Mouse (Mus musculus): ENCODE data around the gene Cyb561d2. TPM values are rescaled to one million over a fixed set of nuclear protein-coding genes. Genes with fewer than 3 reads are reported as not detected.
A peak's percentile ranks its signal among the peaks of the same experiment; 100 is the strongest.

Gene Cyb561d2
- polyA plus RNA-seq, 1 experiment, result 47.7 TPM

GRCm38 (mm10) chr9:107543299-107543698 is 1.3 kb upstream of the Cyb561d2 start:
- H3K4me3 ChIP-seq (ENCODE audit: low read depth, low read length), result no peak overlapping the region
- peaks cover 15% of the 10 kb centered on the region for H3K4me1 ChIP-seq (ENCODE audit: control insufficient read depth, insufficient read depth, insufficient read length, low read length)
- TF ChIP-seq POLR2A (IDR thresholded peaks at IDR 0.05; ENCODE audit: low read depth, low read length), result no peak
- no peak for TF ChIP-seq CTCF (IDR thresholded peaks at IDR 0.05; ENCODE audit: extremely low read depth, insufficient read length, insufficient replicate concordance, low read depth, low read length)
- no peaks in the 10 kb centered on the region for H3K27me3 ChIP-seq (ENCODE audit: control insufficient read depth, insufficient read depth, low read length)
- WGBS, result 85% methylated on average over 11 of the region's 11 CpGs
- H3K36me3 ChIP-seq (ENCODE audit: control insufficient read depth, insufficient read depth, low read length), result peaks cover 23% of the 10 kb centered on the region
- H3K27ac ChIP-seq (ENCODE audit: insufficient read depth, low read depth, low read length), result no peak overlapping the region

DNA sequence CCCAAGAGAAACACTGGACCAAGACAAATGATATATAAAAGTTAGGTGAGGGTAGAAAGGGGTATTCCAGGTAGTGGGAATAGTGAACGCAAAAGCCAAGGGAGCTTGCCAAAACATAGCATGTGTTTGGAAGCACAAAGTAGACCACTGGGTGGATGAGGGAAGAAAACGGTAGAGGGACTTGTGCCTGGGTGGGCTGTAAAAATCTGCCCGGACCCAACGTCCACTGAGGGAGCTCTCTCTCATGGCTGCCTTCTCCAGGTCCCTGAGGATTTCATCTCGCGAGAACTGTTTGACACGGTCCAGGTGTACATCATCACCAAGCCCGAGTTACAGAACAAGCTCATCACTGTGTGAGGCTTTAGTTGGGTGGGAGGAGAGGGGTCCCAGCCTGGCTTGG is 728 bp upstream of the Cyb561d2 start:
- peaks cover 15% of the 10 kb centered on the region for H3K4me1 ChIP-seq (ENCODE audit: control insufficient read depth, insufficient read depth, insufficient read length, low read length)
- no peak overlapping the region for H3K27ac ChIP-seq (ENCODE audit: insufficient read depth, low read depth, low read length)
- WGBS, result 45% methylated on average over 8 of the region's 8 CpGs
- no peaks in the 10 kb centered on the region for H3K27me3 ChIP-seq (ENCODE audit: control insufficient read depth, insufficient read depth, low read length)
- TF ChIP-seq POLR2A (IDR thresholded peaks at IDR 0.05; ENCODE audit: low read depth, low read length), result no peak
- TF ChIP-seq CTCF (IDR thresholded peaks at IDR 0.05; ENCODE audit: extremely low read depth, insufficient read length, insufficient replicate concordance, low read depth, low read length), result no peak
- H3K36me3 ChIP-seq (ENCODE audit: control insufficient read depth, insufficient read depth, low read length), result peaks cover 29% of the 10 kb centered on the region
- no peak overlapping the region for H3K4me3 ChIP-seq (ENCODE audit: low read depth, low read length)

- Histone ChIP-seq H3K27me3 (ENCODE audit: control insufficient read depth, insufficient read depth, low read length) (no peaks in the 10 kb centered on the region), H3K36me3 (ENCODE audit: control insufficient read depth, insufficient read depth, low read length) (peaks cover 31% of the 10 kb centered on the region), H3K27ac (ENCODE audit: insufficient read depth, low read depth, low read length) (no peak overlapping the region), H3K4me3 (ENCODE audit: low read depth, low read length) (peak overlapping the region; percentile 76), H3K4me1 (ENCODE audit: control insufficient read depth, insufficient read depth, insufficient read length, low read length) (peaks cover 12% of the 10 kb centered on the region)
- TF ChIP-seq POLR2A (IDR thresholded peaks at IDR 0.05; ENCODE audit: low read depth, low read length) (no peak), CTCF (IDR thresholded peaks at IDR 0.05; ENCODE audit: extremely low read depth, insufficient read length, insufficient replicate concordance, low read depth, low read length) (no peak)
- WGBS, result under 1% methylated on average over 11 of the region's 11 CpGs
Measured at GRCm38 (mm10) chr9:107542352-107542686, 326 bp upstream of the Cyb561d2 start.

DNA sequence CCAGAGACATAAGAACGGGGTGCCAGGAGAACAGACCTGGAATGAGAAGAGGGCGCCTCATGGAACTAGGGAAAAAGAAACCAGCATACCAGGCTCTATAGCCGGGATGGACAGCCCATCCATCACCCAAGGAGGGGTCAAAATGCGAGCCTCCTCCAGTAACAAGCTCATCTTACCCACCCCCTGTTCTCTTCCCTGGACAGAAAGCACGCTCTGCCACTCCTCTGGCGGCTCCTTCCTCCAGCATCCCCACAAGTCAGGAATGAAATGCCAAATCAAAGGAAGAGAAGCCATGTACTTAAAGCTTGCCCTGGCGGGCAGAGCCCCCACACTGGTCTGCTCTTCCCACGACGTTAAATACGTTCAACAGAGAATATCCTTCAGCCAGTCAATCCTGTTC is 988 bp downstream of the Cyb561d2 start:
- WGBS, result 35% methylated on average over 10 of the region's 10 CpGs
- peaks cover 31% of the 10 kb centered on the region for H3K36me3 ChIP-seq (ENCODE audit: control insufficient read depth, insufficient read depth, low read length)
- H3K4me1 ChIP-seq (ENCODE audit: control insufficient read depth, insufficient read depth, insufficient read length, low read length), result peaks cover 12% of the 10 kb centered on the region
- no peak overlapping the region for H3K4me3 ChIP-seq (ENCODE audit: low read depth, low read length)
- no peak overlapping the region for H3K27ac ChIP-seq (ENCODE audit: insufficient read depth, low read depth, low read length)
- no peaks in the 10 kb centered on the region for H3K27me3 ChIP-seq (ENCODE audit: control insufficient read depth, insufficient read depth, low read length)
- TF ChIP-seq CTCF (IDR thresholded peaks at IDR 0.05; ENCODE audit: extremely low read depth, insufficient read length, insufficient replicate concordance, low read depth, low read length) (no peak), POLR2A (IDR thresholded peaks at IDR 0.05; ENCODE audit: low read depth, low read length) (no peak)

GRCm38 (mm10) chr9:107540420-107540819 is 1.6 kb downstream of the Cyb561d2 start:
- Histone ChIP-seq H3K27me3 (ENCODE audit: control insufficient read depth, insufficient read depth, low read length) (no peaks in the 10 kb centered on the region), H3K4me1 (ENCODE audit: control insufficient read depth, insufficient read depth, insufficient read length, low read length) (peaks cover 15% of the 10 kb centered on the region), H3K36me3 (ENCODE audit: control insufficient read depth, insufficient read depth, low read length) (peaks cover 31% of the 10 kb centered on the region), H3K4me3 (ENCODE audit: low read depth, low read length) (no peak overlapping the region), H3K27ac (ENCODE audit: insufficient read depth, low read depth, low read length) (no peak overlapping the region)
- 68% methylated on average over 4 of the region's 4 CpGs for WGBS
- TF ChIP-seq POLR2A (IDR thresholded peaks at IDR 0.05; ENCODE audit: low read depth, low read length) (no peak), CTCF (IDR thresholded peaks at IDR 0.05; ENCODE audit: extremely low read depth, insufficient read length, insufficient replicate concordance, low read depth, low read length) (no peak)

- WGBS, result 93% methylated on average over 8 of the region's 8 CpGs
- Histone ChIP-seq H3K36me3 (ENCODE audit: control insufficient read depth, insufficient read depth, low read length) (peaks cover 31% of the 10 kb centered on the region), H3K4me1 (ENCODE audit: control insufficient read depth, insufficient read depth, insufficient read length, low read length) (peaks cover 15% of the 10 kb centered on the region), H3K27me3 (ENCODE audit: control insufficient read depth, insufficient read depth, low read length) (no peaks in the 10 kb centered on the region), H3K27ac (ENCODE audit: insufficient read depth, low read depth, low read length) (no peak overlapping the region), H3K4me3 (ENCODE audit: low read depth, low read length) (no peak overlapping the region)
- TF ChIP-seq CTCF (IDR thresholded peaks at IDR 0.05; ENCODE audit: extremely low read depth, insufficient read length, insufficient replicate concordance, low read depth, low read length) (no peak), POLR2A (IDR thresholded peaks at IDR 0.05; ENCODE audit: low read depth, low read length) (no peak)
Measured at GRCm38 (mm10) chr9:107539940-107540339, 2.1 kb downstream of the Cyb561d2 start.

- peaks cover 24% of the 10 kb centered on the region for H3K36me3 ChIP-seq (ENCODE audit: control insufficient read depth, insufficient read depth, low read length)
- WGBS, result 88% methylated on average over 3 of the region's 3 CpGs
- peaks cover 15% of the 10 kb centered on the region for H3K4me1 ChIP-seq (ENCODE audit: control insufficient read depth, insufficient read depth, insufficient read length, low read length)
- TF ChIP-seq POLR2A (IDR thresholded peaks at IDR 0.05; ENCODE audit: low read depth, low read length) (no peak), CTCF (IDR thresholded peaks at IDR 0.05; ENCODE audit: extremely low read depth, insufficient read length, insufficient replicate concordance, low read depth, low read length) (no peak)
- no peaks in the 10 kb centered on the region for H3K27me3 ChIP-seq (ENCODE audit: control insufficient read depth, insufficient read depth, low read length)
- no peak overlapping the region for H3K27ac ChIP-seq (ENCODE audit: insufficient read depth, low read depth, low read length)
- no peak overlapping the region for H3K4me3 ChIP-seq (ENCODE audit: low read depth, low read length)
Measured at GRCm38 (mm10) chr9:107538711-107539110, 3.3 kb downstream of the Cyb561d2 start.

- H3K27me3 ChIP-seq (ENCODE audit: control insufficient read depth, insufficient read depth, low read length), result no peaks in the 10 kb centered on the region
- H3K4me1 ChIP-seq (ENCODE audit: control insufficient read depth, insufficient read depth, insufficient read length, low read length), result peaks cover 19% of the 10 kb centered on the region
- H3K27ac ChIP-seq (ENCODE audit: insufficient read depth, low read depth, low read length), result no peak overlapping the region
- H3K36me3 ChIP-seq (ENCODE audit: control insufficient read depth, insufficient read depth, low read length), result peaks cover 24% of the 10 kb centered on the region
- TF ChIP-seq POLR2A (IDR thresholded peaks at IDR 0.05; ENCODE audit: low read depth, low read length) (no peak), CTCF (IDR thresholded peaks at IDR 0.05; ENCODE audit: extremely low read depth, insufficient read length, insufficient replicate concordance, low read depth, low read length) (no peak)
- WGBS, result 89% methylated on average over 7 of the region's 7 CpGs
- no peak overlapping the region for H3K4me3 ChIP-seq (ENCODE audit: low read depth, low read length)
Measured at GRCm38 (mm10) chr9:107538231-107538630, 3.8 kb downstream of the Cyb561d2 start.
